Mouse (Mus musculus) E14TG2a.4 (cell line): ENCODE results near the gene Faah.

Experiments used
- CTCF ChIP-seq: conservative IDR thresholded peaks from 2 replicates; pipeline ENCODE4 v1.5.1; 2014; ENCODE audit warnings: low read length
- NANOG ChIP-seq: IDR thresholded peaks from 2 replicates; pipeline ENCODE4 v1.6.1; 2014; ENCODE audit warnings: borderline replicate concordance, low read length, mixed read lengths

- TF ChIP-seq CTCF = peak; percentile 33
- TF ChIP-seq NANOG = no peak
These were observed 32.8 kb downstream of the Faah start for GRCm38 (mm10) chr4:115984967-115985366.
